Mouse (Mus musculus) limb, embryonic 15.5 days (tissue): Measurements from ENCODE around the gene Lyrm4. TPM values are rescaled to one million over a fixed set of nuclear protein-coding genes. Genes with fewer than 3 reads are reported as not detected.

Experiments
- ATAC-seq: fragments of 200-750 bp; cut with Nextera tagmentation; 2 replicates; pipeline ENCODE4 v1.8.0; 2017; ENCODE audit warnings: low read depth, moderate TSS enrichment; ENCODE audit not compliant: insufficient number of reproducible peaks, low FRiP score, low TSS enrichment
- H3K27ac ChIP-seq: fragments of 300-500 bp; sonication (generic); 2 replicates; pipeline ENCODE4 v1.5.1; 2015; ENCODE audit warnings: moderate library complexity, mild to moderate bottlenecking, inconsistent platforms
- H3K27me3 ChIP-seq: fragments of 300-500 bp; sonication (generic); 2 replicates; pipeline ENCODE4 v1.6.1; 2015; ENCODE audit warnings: inconsistent platforms
- H3K36me3 ChIP-seq: fragments of 300-500 bp; sonication (generic); 2 replicates; pipeline ENCODE4 v1.6.1; 2015; ENCODE audit warnings: inconsistent platforms
- H3K4me1 ChIP-seq: fragments of 300-500 bp; sonication (generic); 2 replicates; pipeline ENCODE4 v1.6.1; 2015; ENCODE audit warnings: inconsistent platforms
- H3K4me2 ChIP-seq: fragments of 300-500 bp; sonication (generic); 2 replicates; pipeline ENCODE4 v1.6.1; 2015; ENCODE audit warnings: mild to moderate bottlenecking, inconsistent platforms
- H3K4me3 ChIP-seq: fragments of 300-500 bp; sonication (generic); 2 replicates; pipeline ENCODE4 v1.5.1; 2015; ENCODE audit warnings: mild to moderate bottlenecking, inconsistent platforms
- H3K9ac ChIP-seq: fragments of 300-500 bp; sonication (generic); 2 replicates; pipeline ENCODE4 v1.6.1; 2015; ENCODE audit warnings: inconsistent platforms
- H3K9me3 ChIP-seq: fragments of 300-500 bp; sonication (generic); 2 replicates; pipeline ENCODE4 v1.6.1; 2016; ENCODE audit warnings: inconsistent platforms
- WGBS: fragments of 180-500 bp; shearing (Covaris S2); methylation state at CpG from one replicate; pipeline ENCODE4 v1.1.7; 2015; 5-methylcytosine and 5-hydroxymethylcytosine counted together
- polyA plus RNA-seq: library from polyadenylated mRNA; unstranded; fragments of >200 nt; fragmentation: Nextera tagmentation; extraction: Ambion mirVana; gene quantifications from 2 replicates; pipeline ENCODE4 v1.2.1, GENCODE M21; 2015

The Lyrm4 gene
- polyA plus RNA-seq, 1 experiment from 2014 or later = 21.3 TPM

- Histone ChIP-seq H3K27ac (no peak overlapping the region), H3K4me2 (no peak overlapping the region), H3K9me3 (no peaks in the 10 kb centered on the region), H3K9ac (no peak overlapping the region), H3K4me3 (no peak overlapping the region), H3K4me1 (no peaks in the 10 kb centered on the region), H3K27me3 (no peaks in the 10 kb centered on the region), H3K36me3 (no peaks in the 10 kb centered on the region)
- 68% methylated on average over 17 of the region's 17 CpGs for WGBS
- no peak for ATAC-seq
Measured at GRCm38 (mm10) chr13:35949814-35950455, 167.4 kb downstream of the Lyrm4 start.

GRCm38 (mm10) chr13:35947354-35948000 lies 169.8 kb downstream of the Lyrm4 start:
- Histone ChIP-seq H3K4me1 (no peaks in the 10 kb centered on the region), H3K4me3 (no peak overlapping the region), H3K27ac (no peak overlapping the region), H3K9me3 (no peaks in the 10 kb centered on the region), H3K36me3 (no peaks in the 10 kb centered on the region), H3K4me2 (no peak overlapping the region), H3K9ac (no peak overlapping the region), H3K27me3 (no peaks in the 10 kb centered on the region)
- WGBS = 19% methylated on average over 14 of the region's 14 CpGs
- no peak for ATAC-seq

GRCm38 (mm10) chr13:35946659-35947353 lies 170.5 kb downstream of the Lyrm4 start:
- Histone ChIP-seq H3K9ac (no peak overlapping the region), H3K36me3 (no peaks in the 10 kb centered on the region), H3K27me3 (no peaks in the 10 kb centered on the region), H3K4me1 (no peaks in the 10 kb centered on the region), H3K4me3 (no peak overlapping the region), H3K4me2 (no peak overlapping the region), H3K27ac (no peak overlapping the region), H3K9me3 (no peaks in the 10 kb centered on the region)
- ATAC-seq = no peak
- 73% methylated on average over 20 of the region's 20 CpGs for WGBS

- no peaks in the 10 kb centered on the region for H3K27me3 ChIP-seq
- no peaks in the 10 kb centered on the region for H3K9me3 ChIP-seq
- no peaks in the 10 kb centered on the region for H3K36me3 ChIP-seq
- no peaks in the 10 kb centered on the region for H3K4me1 ChIP-seq
- no peak overlapping the region for H3K27ac ChIP-seq
- ATAC-seq = no peak
- H3K9ac ChIP-seq = no peak overlapping the region
- WGBS = 82% methylated on average over 5 of the region's 5 CpGs
- no peak overlapping the region for H3K4me2 ChIP-seq
- H3K4me3 ChIP-seq = no peak overlapping the region
Measured at GRCm38 (mm10) chr13:35940934-35941333, 176.4 kb downstream of the Lyrm4 start.

- H3K36me3 ChIP-seq = no peaks in the 10 kb centered on the region
- H3K9ac ChIP-seq = no peak overlapping the region
- no peak overlapping the region for H3K4me3 ChIP-seq
- no peak for ATAC-seq
- no peaks in the 10 kb centered on the region for H3K27me3 ChIP-seq
- WGBS = 56% methylated on average over 18 of the region's 18 CpGs
- H3K27ac ChIP-seq = no peak overlapping the region
- H3K4me1 ChIP-seq = no peaks in the 10 kb centered on the region
- H3K9me3 ChIP-seq = no peaks in the 10 kb centered on the region
- H3K4me2 ChIP-seq = no peak overlapping the region
Measured at GRCm38 (mm10) chr13:35939871-35940665, 177.3 kb downstream of the Lyrm4 start.

GRCm38 (mm10) chr13:35937991-35938390 lies 179.3 kb downstream of the Lyrm4 start:
- Histone ChIP-seq H3K9ac (no peak overlapping the region), H3K4me2 (no peak overlapping the region), H3K36me3 (no peaks in the 10 kb centered on the region), H3K27ac (no peak overlapping the region), H3K9me3 (no peaks in the 10 kb centered on the region), H3K4me3 (no peak overlapping the region), H3K27me3 (no peaks in the 10 kb centered on the region), H3K4me1 (no peaks in the 10 kb centered on the region)
- ATAC-seq = no peak
- 51% methylated on average over 2 of the region's 2 CpGs for WGBS

Other genes with a start within 250 kb of the Lyrm4 start
- 16.6 and 18.2 TPM in 2 replicates for gene Rpp40, start 211.2 kb downstream of the Lyrm4 start, polyA plus RNA-seq
- gene Ppp1r3g, start 158.7 kb downstream of the Lyrm4 start, polyA plus RNA-seq = 2.2 and 3.2 TPM in 2 replicates
- 33.4 and 34.6 TPM in 2 replicates for gene Fars2, start 114 bp downstream of the Lyrm4 start, polyA plus RNA-seq